Mouse (Mus musculus): ENCODE results near the gene Muc16. TPM values are rescaled to one million over a fixed set of nuclear protein-coding genes. Genes with fewer than 3 reads are reported as not detected.

Muc16 gene
- polyA plus RNA-seq (2012; rRNA removed), result 0.54 and 1.1 TPM in 2 replicates

DNA sequence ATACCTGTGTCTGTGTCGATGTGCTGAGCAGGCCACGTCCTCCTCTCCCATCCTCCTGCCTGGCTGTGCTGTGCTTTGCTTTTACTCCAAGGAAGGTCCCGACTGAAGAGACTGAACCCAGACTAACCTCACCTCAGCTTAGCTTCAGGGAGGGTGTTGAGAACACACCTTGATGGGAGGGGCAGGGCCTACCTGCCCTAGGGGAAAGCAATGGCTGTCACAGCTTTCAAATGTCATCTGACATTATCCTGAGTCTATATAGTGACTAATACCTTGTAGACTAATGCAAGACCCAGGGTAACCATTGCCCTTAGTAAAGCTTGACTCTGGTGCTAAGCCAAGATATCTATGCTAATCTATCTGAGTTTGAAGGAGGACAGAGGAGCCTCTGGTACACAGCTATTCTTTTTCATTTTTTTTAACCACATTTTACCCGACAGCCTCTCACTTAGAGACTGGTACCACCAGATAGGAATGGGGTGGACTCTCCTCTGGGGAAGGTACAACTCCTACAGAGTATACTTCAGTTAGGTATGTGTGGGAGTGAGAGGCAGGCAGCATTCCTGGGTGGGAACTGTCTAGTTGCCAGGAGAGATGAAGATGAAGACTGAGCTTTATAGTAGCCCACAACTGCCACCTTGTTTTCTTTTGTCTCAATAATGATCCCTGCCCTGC lies at the start of gene Muc16:
TSS of gene Muc16 (minus strand) at position 51 of the 675 bp plus-strand sequence.
- Histone ChIP-seq H3K36me3 (ENCODE audit: control insufficient read depth, insufficient read depth, low read length) (no peaks in the 10 kb centered on the region), H3K27me3 (ENCODE audit: control insufficient read depth, insufficient read depth, low read length) (no peaks in the 10 kb centered on the region), H3K4me3 (ENCODE audit: control insufficient read depth, insufficient read depth, low read length) (no peak within 1 kb of the TSS), H3K27ac (ENCODE audit: control insufficient read depth, insufficient read depth, low read length) (no peak within 1 kb of the TSS), H3K4me1 (replicated peaks; ENCODE audit: control insufficient read depth, insufficient read depth, low read length) (no peaks in the 10 kb centered on the region)
- TF ChIP-seq CTCF (IDR thresholded peaks at IDR 0.05; ENCODE audit: borderline replicate concordance, control insufficient read depth, extremely low read depth, insufficient read depth, low read length, poor library complexity) (no peak), POLR2A (IDR thresholded peaks at IDR 0.05; ENCODE audit: control insufficient read depth, extremely low read depth, insufficient read depth, low read length, poor library complexity) (no peak)
- DNase-seq, result no peak
- whole genome bisulfite sequencing, result 92% methylated on average over 4 of the region's 4 CpGs

DNA sequence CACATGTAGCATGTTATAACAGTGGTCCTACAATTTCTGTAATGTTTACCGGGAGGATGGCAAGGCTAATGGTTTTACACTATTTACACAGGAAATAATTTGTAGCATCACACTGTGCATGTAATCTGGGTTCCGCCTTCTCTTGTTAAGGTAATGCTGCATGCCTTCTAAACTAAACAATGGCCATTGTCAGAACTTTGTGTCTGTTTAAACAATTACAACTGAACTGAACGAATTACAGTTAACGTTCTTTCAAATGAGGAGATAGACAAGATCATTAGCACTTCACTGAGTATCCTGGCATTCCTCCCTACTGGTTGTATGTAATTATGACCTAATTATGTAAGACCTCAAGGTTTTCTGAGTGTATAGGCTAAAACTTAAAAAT lies 48.4 kb upstream of the Muc16 start:
- Histone ChIP-seq H3K4me1 (replicated peaks; ENCODE audit: control insufficient read depth, insufficient read depth, low read length) (no peaks in the 10 kb centered on the region), H3K36me3 (ENCODE audit: control insufficient read depth, insufficient read depth, low read length) (no peaks in the 10 kb centered on the region), H3K27me3 (ENCODE audit: control insufficient read depth, insufficient read depth, low read length) (no peaks in the 10 kb centered on the region), H3K4me3 (ENCODE audit: control insufficient read depth, insufficient read depth, low read length) (no peak overlapping the region), H3K27ac (ENCODE audit: control insufficient read depth, insufficient read depth, low read length) (no peak overlapping the region)
- TF ChIP-seq POLR2A (IDR thresholded peaks at IDR 0.05; ENCODE audit: control insufficient read depth, extremely low read depth, insufficient read depth, low read length, poor library complexity) (no peak), CTCF (IDR thresholded peaks at IDR 0.05; ENCODE audit: borderline replicate concordance, control insufficient read depth, extremely low read depth, insufficient read depth, low read length, poor library complexity) (no peak)
- DNase-seq, result no peak
- WGBS, result 84% methylated on average over 4 of the region's 4 CpGs

DNA sequence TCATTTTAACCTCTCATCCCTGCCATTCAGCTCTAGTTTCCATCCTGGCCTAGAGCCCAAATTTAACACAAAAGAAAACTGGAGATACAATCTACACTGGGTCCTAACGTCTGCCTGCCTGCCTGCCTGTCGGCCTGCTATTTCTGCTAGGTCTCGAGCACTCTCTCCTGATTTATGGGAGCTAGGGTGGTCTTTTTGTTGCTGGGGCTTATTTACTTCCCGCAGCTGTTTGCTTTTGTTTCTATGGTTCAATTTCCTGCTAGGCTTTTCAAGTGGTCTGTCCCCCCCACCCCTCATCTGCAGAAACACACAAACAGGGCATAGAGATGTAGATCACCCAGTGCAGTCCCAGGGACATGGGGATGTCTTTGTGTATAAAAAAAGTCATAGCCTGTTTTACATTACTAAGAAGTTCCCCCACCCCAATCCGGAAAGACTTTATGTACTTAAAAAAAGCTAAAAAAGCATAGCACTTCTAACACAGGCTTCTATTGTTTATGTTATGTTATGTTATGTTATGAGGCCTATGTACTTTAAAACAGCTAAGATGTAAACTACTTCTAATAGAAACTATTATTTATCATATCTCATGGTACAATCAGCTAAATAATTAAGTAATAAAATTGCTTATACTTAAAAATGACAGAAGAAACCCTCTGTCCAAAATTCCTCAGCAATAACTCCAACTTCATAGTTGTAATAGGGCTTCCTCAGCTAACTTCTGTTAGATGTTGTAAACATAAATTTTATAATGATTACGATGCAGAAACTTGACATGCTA lies 47.8 kb upstream of the Muc16 start:
- WGBS, result 60% methylated on average over 6 of the region's 6 CpGs
- DNase-seq, result no peak
- H3K36me3 ChIP-seq (ENCODE audit: control insufficient read depth, insufficient read depth, low read length), result no peaks in the 10 kb centered on the region
- H3K4me1 ChIP-seq (replicated peaks; ENCODE audit: control insufficient read depth, insufficient read depth, low read length), result no peaks in the 10 kb centered on the region
- no peak overlapping the region for H3K27ac ChIP-seq (ENCODE audit: control insufficient read depth, insufficient read depth, low read length)
- H3K4me3 ChIP-seq (ENCODE audit: control insufficient read depth, insufficient read depth, low read length), result no peak overlapping the region
- no peaks in the 10 kb centered on the region for H3K27me3 ChIP-seq (ENCODE audit: control insufficient read depth, insufficient read depth, low read length)
- no peak for TF ChIP-seq CTCF (IDR thresholded peaks at IDR 0.05; ENCODE audit: borderline replicate concordance, control insufficient read depth, extremely low read depth, insufficient read depth, low read length, poor library complexity)
- TF ChIP-seq POLR2A (IDR thresholded peaks at IDR 0.05; ENCODE audit: control insufficient read depth, extremely low read depth, insufficient read depth, low read length, poor library complexity), result no peak

DNA sequence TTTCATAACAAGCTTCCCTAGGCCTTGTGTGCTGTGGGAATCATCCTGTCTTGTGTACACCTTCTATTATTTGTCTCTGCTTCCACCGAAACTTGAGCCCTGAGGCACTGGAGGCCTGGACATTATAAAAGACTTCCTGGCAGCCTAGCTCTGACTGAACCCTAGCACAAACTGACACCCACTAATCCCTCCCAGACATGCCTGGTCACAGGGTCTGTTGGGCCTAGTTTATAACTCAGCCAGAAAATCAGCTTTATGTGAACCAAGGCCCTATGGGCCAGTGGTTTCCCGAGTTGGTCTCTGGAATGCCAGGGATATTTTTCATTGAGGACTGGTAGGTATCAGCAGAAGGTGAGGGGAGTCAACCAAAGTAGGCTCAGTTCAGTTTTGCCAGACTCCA lies 46.7 kb upstream of the Muc16 start:
- 76% methylated on average over 2 of the region's 2 CpGs for WGBS
- H3K27ac ChIP-seq (ENCODE audit: control insufficient read depth, insufficient read depth, low read length), result no peak overlapping the region
- no peak for DNase-seq

DNA sequence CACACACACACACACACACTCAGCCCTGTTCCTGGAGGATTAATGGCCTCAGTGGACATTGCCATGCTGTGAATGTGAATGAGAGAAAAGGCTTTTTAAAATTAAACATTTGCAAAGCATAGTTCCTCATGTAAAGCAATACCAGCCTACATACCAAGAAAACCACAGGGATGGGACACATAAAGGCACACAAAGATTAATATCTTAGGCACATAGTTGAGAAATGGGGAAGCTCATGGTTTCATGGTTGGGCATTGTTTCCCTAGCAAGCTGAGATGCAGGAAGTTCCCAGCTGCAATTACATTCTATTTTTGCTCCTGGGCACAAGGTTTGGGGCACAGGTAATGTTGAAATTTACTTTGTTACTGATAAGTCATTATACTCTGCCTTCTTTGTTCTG lies 31.3 kb upstream of the Muc16 start:
- Histone ChIP-seq H3K36me3 (ENCODE audit: control insufficient read depth, insufficient read depth, low read length) (no peaks in the 10 kb centered on the region), H3K27ac (ENCODE audit: control insufficient read depth, insufficient read depth, low read length) (no peak overlapping the region), H3K4me1 (replicated peaks; ENCODE audit: control insufficient read depth, insufficient read depth, low read length) (no peaks in the 10 kb centered on the region), H3K4me3 (ENCODE audit: control insufficient read depth, insufficient read depth, low read length) (no peak overlapping the region), H3K27me3 (ENCODE audit: control insufficient read depth, insufficient read depth, low read length) (no peaks in the 10 kb centered on the region)
- DNase-seq, result no peak
- TF ChIP-seq POLR2A (IDR thresholded peaks at IDR 0.05; ENCODE audit: control insufficient read depth, extremely low read depth, insufficient read depth, low read length, poor library complexity) (no peak), CTCF (IDR thresholded peaks at IDR 0.05; ENCODE audit: borderline replicate concordance, control insufficient read depth, extremely low read depth, insufficient read depth, low read length, poor library complexity) (no peak)

More for the DNA sequence above, 46.7 kb upstream of the Muc16 start:
- H3K4me3 ChIP-seq (ENCODE audit: control insufficient read depth, insufficient read depth, low read length), result no peak overlapping the region
- TF ChIP-seq POLR2A (IDR thresholded peaks at IDR 0.05; ENCODE audit: control insufficient read depth, extremely low read depth, insufficient read depth, low read length, poor library complexity), result no peak
- no peaks in the 10 kb centered on the region for H3K27me3 ChIP-seq (ENCODE audit: control insufficient read depth, insufficient read depth, low read length)
- H3K36me3 ChIP-seq (ENCODE audit: control insufficient read depth, insufficient read depth, low read length), result no peaks in the 10 kb centered on the region
- H3K4me1 ChIP-seq (replicated peaks; ENCODE audit: control insufficient read depth, insufficient read depth, low read length), result no peaks in the 10 kb centered on the region

DNA sequence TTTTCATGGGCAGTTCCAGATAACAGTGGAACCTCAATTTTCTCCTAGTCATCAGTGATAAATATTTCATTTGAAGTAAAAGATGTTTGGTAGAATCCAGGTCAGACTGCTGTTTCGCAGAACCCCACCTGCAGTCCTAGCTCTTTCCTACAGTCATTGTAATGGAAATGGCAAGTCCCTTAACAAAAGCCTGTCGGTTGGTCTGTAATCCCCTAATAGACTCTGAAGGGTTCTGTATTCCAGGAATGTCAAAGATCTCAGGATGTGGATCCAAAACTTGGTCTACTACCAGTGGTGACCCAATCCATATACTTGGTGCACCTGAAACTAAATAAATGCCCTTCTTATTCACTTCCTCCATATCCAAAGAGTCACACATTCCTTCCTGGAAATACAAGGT lies 76.0 kb downstream of the Muc16 start:
- no peak for DNase-seq
- Histone ChIP-seq H3K36me3 (ENCODE audit: control insufficient read depth, insufficient read depth, low read length) (no peaks in the 10 kb centered on the region), H3K4me1 (replicated peaks; ENCODE audit: control insufficient read depth, insufficient read depth, low read length) (no peaks in the 10 kb centered on the region), H3K4me3 (ENCODE audit: control insufficient read depth, insufficient read depth, low read length) (no peak overlapping the region), H3K27me3 (ENCODE audit: control insufficient read depth, insufficient read depth, low read length) (no peaks in the 10 kb centered on the region), H3K27ac (ENCODE audit: control insufficient read depth, insufficient read depth, low read length) (no peak overlapping the region)
- TF ChIP-seq POLR2A (IDR thresholded peaks at IDR 0.05; ENCODE audit: control insufficient read depth, extremely low read depth, insufficient read depth, low read length, poor library complexity) (no peak), CTCF (IDR thresholded peaks at IDR 0.05; ENCODE audit: borderline replicate concordance, control insufficient read depth, extremely low read depth, insufficient read depth, low read length, poor library complexity) (no peak)
- WGBS, result 77% methylated on average over 2 of the region's 2 CpGs
